Mouse (Mus musculus): ENCODE measurements around the gene Lcn12. TPM values are rescaled to one million over a fixed set of nuclear protein-coding genes. Genes with fewer than 3 reads are reported as not detected.

Gene Lcn12
- polyA plus RNA-seq, 1 experiment from 2014 or later = not detected

DNA sequence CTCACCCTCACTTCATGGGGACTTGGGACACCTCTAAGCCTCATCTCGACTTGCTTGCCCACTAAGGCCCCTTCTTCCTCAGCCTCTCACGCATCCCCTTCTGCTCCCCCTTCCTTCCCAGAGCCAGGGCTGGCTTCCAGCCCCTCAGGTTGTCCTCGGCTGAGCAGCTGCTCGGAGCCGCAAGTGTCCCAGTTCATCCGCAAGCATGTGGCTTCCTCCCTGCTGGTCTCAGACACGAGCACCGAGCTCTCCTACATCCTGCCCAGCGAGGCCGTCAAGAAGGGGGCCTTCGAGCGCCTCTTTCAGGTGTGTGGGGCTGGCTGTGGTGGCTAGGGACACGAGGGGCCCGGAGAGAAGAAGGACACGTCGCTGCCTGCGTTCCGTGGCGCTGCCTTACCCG lies 52.6 kb downstream of the Lcn12 start:
- peaks cover 7% of the 10 kb centered on the region; the same call in 1 of the 2 replicates for H3K36me3 ChIP-seq
- H3K4me1 ChIP-seq = no peaks in the 10 kb centered on the region
- 89% methylated on average over 20 of the region's 20 CpGs for WGBS

More for the DNA sequence above, 52.6 kb downstream of the Lcn12 start:
- Histone ChIP-seq H3K4me3 (no peak overlapping the region), H3K27ac (0 out of 2 replicates have a peak overlapping the region, but pooled peaks have one; percentile 10), H3K27me3 (ENCODE audit: low read depth, poor library complexity, severe bottlenecking) (no peaks in the 10 kb centered on the region), H3K9me3 (replicated peaks) (no peaks in the 10 kb centered on the region)
- DNase-seq (ENCODE audit: low spot score) = no peak

Small RNA genes lying within 50 kb of the gene (microRNA-seq; reads per million reads assigned to microRNA genes)
- gene Mir3087 = not detected

Other genes with a start within 250 kb of the Lcn12 start
- gene AL732309.1, start 247.0 kb downstream of the Lcn12 start, polyA plus RNA-seq (2016; fragmentation: Nextera tagmentation; extraction: Ambion mirVana) = 6.5 and 7.8 TPM in 2 replicates
- 14.5 and 18.4 TPM in 2 replicates for gene Tmem203, start 238.5 kb downstream of the Lcn12 start, polyA plus RNA-seq (2016; fragmentation: Nextera tagmentation; extraction: Ambion mirVana)
- gene Tprn, start 231.3 kb downstream of the Lcn12 start, polyA plus RNA-seq (2016; fragmentation: Nextera tagmentation; extraction: Ambion mirVana) = 8.7 and 9.7 TPM in 2 replicates
- gene Ssna1, start 221.5 kb downstream of the Lcn12 start, polyA plus RNA-seq (2016; fragmentation: Nextera tagmentation; extraction: Ambion mirVana) = 235 and 243 TPM in 2 replicates
- 138 and 153 TPM in 2 replicates for gene Anapc2, start 221.4 kb downstream of the Lcn12 start, polyA plus RNA-seq (2016; fragmentation: Nextera tagmentation; extraction: Ambion mirVana)
- gene Tmem210, start 205.8 kb downstream of the Lcn12 start, polyA plus RNA-seq (2016; fragmentation: Nextera tagmentation; extraction: Ambion mirVana) = not detected in 2 replicates
- gene Lrrc26, start 204.0 kb downstream of the Lcn12 start, polyA plus RNA-seq (2016; fragmentation: Nextera tagmentation; extraction: Ambion mirVana) = not detected in 2 replicates
- gene Grin1, start 174.7 kb downstream of the Lcn12 start, polyA plus RNA-seq (2016; fragmentation: Nextera tagmentation; extraction: Ambion mirVana) = 0.30 and 0.46 TPM in 2 replicates
- gene Man1b1, start 161.6 kb downstream of the Lcn12 start, polyA plus RNA-seq (2016; fragmentation: Nextera tagmentation; extraction: Ambion mirVana) = 42.6 and 54.6 TPM in 2 replicates
- 15.7 and 18.7 TPM in 2 replicates for gene Dpp7, start 137.6 kb downstream of the Lcn12 start, polyA plus RNA-seq (2016; fragmentation: Nextera tagmentation; extraction: Ambion mirVana)
- gene Uap1l1, start 128.2 kb downstream of the Lcn12 start, polyA plus RNA-seq (2016; fragmentation: Nextera tagmentation; extraction: Ambion mirVana) = 8.1 and 9.0 TPM in 2 replicates
- 88.3 and 88.7 TPM in 2 replicates for gene Sapcd2, start 121.6 kb downstream of the Lcn12 start, polyA plus RNA-seq (2016; fragmentation: Nextera tagmentation; extraction: Ambion mirVana)
- gene Entpd2, start 98.0 kb downstream of the Lcn12 start, polyA plus RNA-seq (2016; fragmentation: Nextera tagmentation; extraction: Ambion mirVana) = 0.19 TPM in 1 of 2 replicates, not detected in the other
- gene Npdc1, start 94.6 kb downstream of the Lcn12 start, polyA plus RNA-seq (2016; fragmentation: Nextera tagmentation; extraction: Ambion mirVana) = 5.7 and 8.1 TPM in 2 replicates
- gene Fut7, start 70.6 kb downstream of the Lcn12 start, polyA plus RNA-seq (2016; fragmentation: Nextera tagmentation; extraction: Ambion mirVana) = not detected in 2 replicates
- gene Abca2, start 65.2 kb downstream of the Lcn12 start, polyA plus RNA-seq (2016; fragmentation: Nextera tagmentation; extraction: Ambion mirVana) = 2.8 and 4.4 TPM in 2 replicates
- 0.30 and 1.1 TPM in 2 replicates for gene Clic3, start 37.1 kb downstream of the Lcn12 start, polyA plus RNA-seq (2016; fragmentation: Nextera tagmentation; extraction: Ambion mirVana)
- 10.0 and 14.6 TPM in 2 replicates for gene Paxx, start 32.8 kb downstream of the Lcn12 start, polyA plus RNA-seq (2016; fragmentation: Nextera tagmentation; extraction: Ambion mirVana)
- gene Ptgds, start 23.9 kb downstream of the Lcn12 start, polyA plus RNA-seq (2016; fragmentation: Nextera tagmentation; extraction: Ambion mirVana) = not detected in 2 replicates
- gene Fbxw5, start 6.8 kb upstream of the Lcn12 start, polyA plus RNA-seq (2016; fragmentation: Nextera tagmentation; extraction: Ambion mirVana) = 83.6 and 94.6 TPM in 2 replicates
- 6.1 and 7.0 TPM in 2 replicates for gene C8g, start 7.8 kb upstream of the Lcn12 start, polyA plus RNA-seq (2016; fragmentation: Nextera tagmentation; extraction: Ambion mirVana)
- 46.1 and 46.2 TPM in 2 replicates for gene Traf2, start 53.0 kb upstream of the Lcn12 start, polyA plus RNA-seq (2016; fragmentation: Nextera tagmentation; extraction: Ambion mirVana)
- 307 and 320 TPM in 2 replicates for gene Edf1, start 63.9 kb upstream of the Lcn12 start, polyA plus RNA-seq (2016; fragmentation: Nextera tagmentation; extraction: Ambion mirVana)
- 2.3 and 8.2 TPM in 2 replicates for gene Mamdc4, start 80.9 kb upstream of the Lcn12 start, polyA plus RNA-seq (2016; fragmentation: Nextera tagmentation; extraction: Ambion mirVana)
- 157 and 161 TPM in 2 replicates for gene Phpt1, start 81.3 kb upstream of the Lcn12 start, polyA plus RNA-seq (2016; fragmentation: Nextera tagmentation; extraction: Ambion mirVana)
- gene Ajm1, start 87.8 kb upstream of the Lcn12 start, polyA plus RNA-seq (2016; fragmentation: Nextera tagmentation; extraction: Ambion mirVana) = 0.06 and 0.08 TPM in 2 replicates
- gene Rabl6, start 114.6 kb upstream of the Lcn12 start, polyA plus RNA-seq (2016; fragmentation: Nextera tagmentation; extraction: Ambion mirVana) = 83.3 and 88.5 TPM in 2 replicates
- 0.13 TPM in 1 of 2 replicates, not detected in the other for gene Ccdc183, start 123.8 kb upstream of the Lcn12 start, polyA plus RNA-seq (2016; fragmentation: Nextera tagmentation; extraction: Ambion mirVana)
- 17.0 and 20.7 TPM in 2 replicates for gene Tmem141, start 128.1 kb upstream of the Lcn12 start, polyA plus RNA-seq (2016; fragmentation: Nextera tagmentation; extraction: Ambion mirVana)
- gene Fcna, start 134.1 kb upstream of the Lcn12 start, polyA plus RNA-seq (2016; fragmentation: Nextera tagmentation; extraction: Ambion mirVana) = 0.34 and 0.43 TPM in 2 replicates
- not detected in 2 replicates for gene Lcn8, start 159.2 kb upstream of the Lcn12 start, polyA plus RNA-seq (2016; fragmentation: Nextera tagmentation; extraction: Ambion mirVana)
- gene Lcn5, start 164.0 kb upstream of the Lcn12 start, polyA plus RNA-seq (2016; fragmentation: Nextera tagmentation; extraction: Ambion mirVana) = not detected in 2 replicates
- gene Lcn6, start 182.9 kb upstream of the Lcn12 start, polyA plus RNA-seq (2016; fragmentation: Nextera tagmentation; extraction: Ambion mirVana) = not detected in 2 replicates
- gene Lcn10, start 188.8 kb upstream of the Lcn12 start, polyA plus RNA-seq (2016; fragmentation: Nextera tagmentation; extraction: Ambion mirVana) = not detected in 2 replicates
- not detected in 2 replicates for gene Obp2a, start 206.1 kb upstream of the Lcn12 start, polyA plus RNA-seq (2016; fragmentation: Nextera tagmentation; extraction: Ambion mirVana)
- gene Bmyc, start 212.8 kb upstream of the Lcn12 start, polyA plus RNA-seq (2016; fragmentation: Nextera tagmentation; extraction: Ambion mirVana) = 73.4 and 77.5 TPM in 2 replicates
- not detected in 2 replicates for gene Obp2b, start 243.1 kb upstream of the Lcn12 start, polyA plus RNA-seq (2016; fragmentation: Nextera tagmentation; extraction: Ambion mirVana)